Mouse (Mus musculus) ES-Bruce4 (cell line): ENCODE results near the gene Rxfp3.

Experiments used
- CTCF ChIP-seq: IDR thresholded peaks from one replicate; pipeline ENCODE4 v1.8.1; 2011; ENCODE audit warnings: low read depth, low read length
- EP300 ChIP-seq: IDR thresholded peaks from 2 replicates; pipeline ENCODE4 v1.6.1; 2011; ENCODE audit warnings: low read depth, low read length; ENCODE audit not compliant: insufficient read depth
- POLR2A ChIP-seq: IDR thresholded peaks from one replicate; pipeline ENCODE4 v1.8.1; 2011; ENCODE audit warnings: low read length; ENCODE audit not compliant: insufficient read depth

GRCm38 (mm10) chr15:11000421-11000820, 37.4 kb downstream of the Rxfp3 start, which contains the start of gene Slc45a2:
- TF ChIP-seq POLR2A, result no peak
- no peak for TF ChIP-seq CTCF
- no peak for TF ChIP-seq EP300
